Mouse (Mus musculus) kidney, postnatal 0 days (tissue): ENCODE results near the gene Chst11. TPM values are rescaled to one million over a fixed set of nuclear protein-coding genes. Genes with fewer than 3 reads are reported as not detected.

Experiments
- ATAC-seq: fragments of 200-750 bp; cut with Nextera tagmentation; replicated peaks from 2 replicates; pipeline ENCODE4 v1.8.0; 2017; ENCODE audit warnings: low read depth, moderate number of reproducible peaks, moderate TSS enrichment, moderate library complexity; ENCODE audit not compliant: low FRiP score
- DNase-seq: peaks from one replicate; pipeline ENCODE4 v3.0.0-alpha.2; 2016; ENCODE audit warnings: low spot score
- H3K27ac ChIP-seq: fragments of 300-500 bp; sonication (generic); 2 replicates; pipeline ENCODE4 v1.5.1; 2014; ENCODE audit warnings: mild to moderate bottlenecking
- H3K27me3 ChIP-seq: fragments of 300-500 bp; sonication (generic); 2 replicates; pipeline ENCODE4 v1.6.1; 2014; ENCODE audit warnings: low read length, mixed read lengths; ENCODE audit not compliant: insufficient read depth
- H3K36me3 ChIP-seq: fragments of 300-500 bp; sonication (generic); 2 replicates; pipeline ENCODE4 v1.6.1; 2014; ENCODE audit warnings: low read length, mixed read lengths; ENCODE audit not compliant: insufficient read depth
- H3K4me1 ChIP-seq: fragments of 300-500 bp; sonication (generic); replicated peaks from 2 replicates; pipeline ENCODE4 v1.6.1; 2014; ENCODE audit warnings: antibody characterized with exemption, low read length, mixed read lengths; ENCODE audit not compliant: insufficient read depth
- H3K4me2 ChIP-seq: fragments of 300-500 bp; sonication (generic); 2 replicates; pipeline ENCODE4 v1.6.1; 2014; ENCODE audit warnings: mild to moderate bottlenecking, low read length, moderate library complexity, mixed read lengths
- H3K4me3 ChIP-seq: fragments of 300-500 bp; sonication (generic); replicated peaks from 2 replicates; pipeline ENCODE4 v1.5.1; 2014; ENCODE audit warnings: low read depth, low read length
- H3K9ac ChIP-seq: fragments of 300-500 bp; sonication (generic); 2 replicates; pipeline ENCODE4 v1.6.1; 2014; ENCODE audit warnings: low read depth, low read length
- H3K9me3 ChIP-seq: fragments of 300-500 bp; sonication (generic); replicated peaks from 2 replicates; pipeline ENCODE4 v1.6.1; 2016; ENCODE audit warnings: low read length, inconsistent platforms, mixed read lengths
- CTCF ChIP-seq: IDR thresholded peaks from 2 replicates; pipeline ENCODE4 v1.5.1; 2016; ENCODE audit warnings: antibody characterized with exemption, low read depth, mild to moderate bottlenecking, moderate library complexity
- WGBS: fragments of 180-500 bp; shearing (Covaris S2); extraction: QIAGEN DNeasy Blood & Tissue Kit; methylation state at CpG from one replicate; pipeline ENCODE4 v1.1.7; 2014; 5-methylcytosine and 5-hydroxymethylcytosine counted together
- polyA plus RNA-seq: library from polyadenylated mRNA; unstranded; fragments of >200 nt; fragmentation: Nextera tagmentation; extraction: Ambion mirVana; gene quantifications from 2 replicates; pipeline ENCODE4 v1.2.1, GENCODE M21; 2015

The Chst11 gene
- polyA plus RNA-seq, 1 experiment from 2014 or later, result 2.9 TPM

DNA sequence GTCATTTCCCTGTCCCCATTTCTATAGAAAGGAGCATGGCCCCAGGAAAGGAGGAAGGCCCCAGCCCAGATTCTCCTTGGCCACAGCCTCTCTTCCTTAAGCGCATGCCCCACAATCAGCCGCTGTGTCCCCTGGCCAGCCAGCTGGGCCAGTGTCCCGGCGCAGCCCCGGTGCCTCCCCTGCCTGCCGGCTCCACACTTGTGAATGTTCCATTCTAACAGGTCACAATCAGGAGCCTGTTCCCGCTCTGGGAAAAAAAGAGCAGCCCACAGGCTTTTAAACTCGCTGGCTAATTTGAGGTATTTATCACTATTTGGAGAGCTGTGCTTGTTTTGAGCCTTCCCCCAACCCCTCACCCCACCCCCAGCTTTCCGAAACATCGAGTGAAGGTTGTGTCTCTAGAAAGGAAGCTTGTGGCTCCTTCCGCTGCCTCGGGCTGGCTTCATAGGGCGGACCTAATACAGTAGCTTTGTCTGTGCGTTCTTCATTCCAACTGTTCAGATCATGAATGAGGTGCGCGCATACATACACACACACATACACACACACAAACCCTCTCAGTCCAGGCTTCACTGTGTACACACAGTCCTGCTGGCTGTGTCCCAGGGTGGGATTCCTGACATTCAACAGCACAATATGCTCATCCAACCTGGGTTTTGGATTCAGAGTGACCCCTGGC is 155.1 kb downstream of the Chst11 start:
- no peak for TF ChIP-seq CTCF
- 54% methylated on average over 16 of the region's 16 CpGs for WGBS
- H3K27ac ChIP-seq, result no peak overlapping the region
- no peaks in the 10 kb centered on the region for H3K36me3 ChIP-seq
- DNase-seq, result no peak
- H3K27me3 ChIP-seq, result no peaks in the 10 kb centered on the region
- no peak for ATAC-seq
- no peaks in the 10 kb centered on the region for H3K9me3 ChIP-seq
- peaks cover 14% of the 10 kb centered on the region; the same call in 1 of the 2 replicates for H3K4me1 ChIP-seq
- no peak overlapping the region for H3K4me2 ChIP-seq
- H3K9ac ChIP-seq, result no peak overlapping the region
- H3K4me3 ChIP-seq, result no peak overlapping the region

DNA sequence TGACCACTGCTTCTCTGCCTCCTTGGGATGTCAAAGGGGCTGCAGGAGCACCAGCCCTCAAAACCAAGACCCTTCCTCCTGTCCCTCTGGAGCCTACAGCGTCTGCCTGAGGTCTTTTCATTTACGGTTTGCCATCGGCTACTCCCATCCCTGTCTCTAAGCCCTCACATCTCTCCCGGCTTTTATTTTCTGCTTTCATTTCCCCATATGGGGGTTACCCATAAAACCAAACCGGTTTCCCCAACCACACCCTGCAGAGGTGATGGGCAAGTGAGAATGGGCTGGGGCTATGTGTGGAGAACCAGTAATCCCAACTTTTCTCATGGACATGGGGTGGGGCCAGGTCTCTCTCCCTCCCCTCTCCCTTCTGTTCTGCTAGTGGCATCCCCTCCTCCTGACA is 156.1 kb downstream of the Chst11 start:
- H3K27me3 ChIP-seq, result no peaks in the 10 kb centered on the region
- no peaks in the 10 kb centered on the region for H3K36me3 ChIP-seq
- no peak overlapping the region for H3K4me3 ChIP-seq
- DNase-seq (no peak), ATAC-seq (no peak)
- TF ChIP-seq CTCF, result no peak
- peaks cover 18% of the 10 kb centered on the region; the same call in 1 of the 2 replicates for H3K4me1 ChIP-seq
- no peaks in the 10 kb centered on the region for H3K9me3 ChIP-seq
- H3K4me2 ChIP-seq, result no peak overlapping the region
- WGBS, result 89% methylated on average over 5 of the region's 5 CpGs
- H3K27ac ChIP-seq, result no peak overlapping the region
- no peak overlapping the region for H3K9ac ChIP-seq

DNA sequence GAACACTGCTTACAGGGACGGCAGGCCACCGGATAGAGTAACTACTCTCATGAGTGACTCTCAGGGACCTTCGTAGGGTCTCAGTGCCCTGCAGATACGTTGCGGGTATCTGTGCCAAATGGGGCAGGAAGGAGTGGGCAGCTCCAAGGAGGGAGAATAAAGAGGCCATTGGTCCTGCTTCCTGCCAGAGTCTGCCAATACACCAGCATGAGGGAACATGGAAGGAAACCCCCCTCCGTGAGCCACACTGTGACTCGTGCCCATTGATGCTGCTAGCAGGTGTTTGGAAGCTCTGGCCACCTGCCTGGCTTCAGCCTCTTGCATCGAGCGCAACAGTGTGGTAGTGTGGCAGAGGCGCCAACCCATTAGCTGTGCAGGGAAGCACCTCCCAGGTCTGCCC is 157.8 kb downstream of the Chst11 start:
- H3K27ac ChIP-seq, result no peak overlapping the region; the same call in 1 of the 2 replicates
- no peak overlapping the region for H3K4me2 ChIP-seq
- peaks cover 20% of the 10 kb centered on the region; the same call in 1 of the 2 replicates for H3K4me1 ChIP-seq
- no peaks in the 10 kb centered on the region for H3K9me3 ChIP-seq
- 77% methylated on average over 10 of the region's 10 CpGs for WGBS
- no peak overlapping the region for H3K4me3 ChIP-seq
- ATAC-seq (no peak), DNase-seq (no peak)
- H3K9ac ChIP-seq, result no peak overlapping the region
- H3K36me3 ChIP-seq, result no peaks in the 10 kb centered on the region
- no peaks in the 10 kb centered on the region for H3K27me3 ChIP-seq
- no peak for TF ChIP-seq CTCF

DNA sequence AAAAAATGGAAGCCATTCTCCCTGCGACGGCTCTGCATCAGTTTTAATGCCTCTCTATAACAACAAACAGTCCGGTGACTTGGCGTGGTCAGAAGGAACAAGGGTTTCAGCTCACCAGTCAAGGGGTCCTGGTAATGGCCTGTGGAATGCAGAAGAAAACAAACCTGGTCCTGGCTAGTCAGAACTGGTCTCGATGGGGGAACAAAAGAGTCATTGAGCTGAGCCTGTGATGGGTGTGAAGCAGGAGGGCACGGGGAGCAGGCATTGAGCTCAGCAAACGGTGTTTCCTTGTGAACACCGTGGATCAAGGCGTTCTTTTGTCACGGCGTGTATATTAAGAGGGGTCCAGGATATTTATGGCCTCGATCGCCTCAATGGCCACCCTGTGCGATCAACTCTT is 160.5 kb downstream of the Chst11 start:
- Histone ChIP-seq H3K27me3 (no peaks in the 10 kb centered on the region), H3K4me3 (no peak overlapping the region), H3K27ac (peak overlapping the region; percentile 85), H3K9me3 (no peaks in the 10 kb centered on the region), H3K9ac (no peak overlapping the region), H3K4me2 (no peak overlapping the region), H3K4me1 (peaks cover 12% of the 10 kb centered on the region; the same call in 1 of the 2 replicates), H3K36me3 (no peaks in the 10 kb centered on the region)
- DNase-seq, result peak; percentile 77
- TF ChIP-seq CTCF, result no peak
- 17% methylated on average over 14 of the region's 14 CpGs for WGBS
- peak; percentile 86 for ATAC-seq

DNA sequence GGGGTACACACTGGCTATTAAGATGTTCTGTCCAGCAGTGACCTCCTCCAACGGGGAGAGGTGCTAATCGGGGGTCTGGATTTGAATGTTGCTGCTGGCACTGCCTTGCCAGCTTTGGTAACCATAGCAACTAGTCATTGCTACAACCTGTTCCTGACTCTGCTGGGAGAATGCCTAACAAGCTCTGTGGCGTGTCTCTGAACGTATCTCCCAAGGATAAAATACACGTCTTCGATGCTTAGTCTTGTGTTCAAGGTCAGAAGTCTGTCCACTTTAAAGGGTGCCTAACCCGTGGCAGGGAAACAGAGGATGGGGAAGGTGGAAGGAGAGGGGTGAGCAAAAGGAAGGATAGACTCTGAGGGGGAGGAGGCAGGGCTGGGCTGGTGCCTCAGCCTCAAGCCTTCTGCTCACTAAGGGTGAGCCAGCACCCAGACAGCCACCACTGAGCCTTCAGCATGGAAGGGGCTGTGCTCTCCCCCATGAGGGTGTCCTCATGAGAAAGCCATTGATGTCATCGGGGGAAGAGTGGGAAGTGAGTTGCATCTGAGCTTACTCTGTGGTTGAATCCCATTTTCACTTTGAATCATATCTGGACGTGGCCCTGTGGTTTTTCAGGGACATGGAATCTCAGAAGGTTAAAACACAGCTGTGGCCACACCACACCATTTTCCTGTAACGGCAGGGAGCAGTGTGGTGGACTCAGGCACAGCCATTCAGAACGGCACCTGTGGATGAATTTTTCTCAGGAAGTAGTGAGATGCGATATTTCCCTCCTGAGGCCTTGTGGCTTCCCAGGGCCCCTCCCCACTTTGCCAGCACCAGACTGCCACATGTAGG is 164.3 kb downstream of the Chst11 start:
- no peak for TF ChIP-seq CTCF
- no peaks in the 10 kb centered on the region for H3K27me3 ChIP-seq
- peaks cover 31% of the 10 kb centered on the region for H3K4me1 ChIP-seq
- no peaks in the 10 kb centered on the region for H3K9me3 ChIP-seq
- ATAC-seq (no peak), DNase-seq (no peak)
- no peaks in the 10 kb centered on the region for H3K36me3 ChIP-seq
- H3K27ac ChIP-seq, result no peak overlapping the region
- no peak overlapping the region for H3K9ac ChIP-seq
- 70% methylated on average over 12 of the region's 12 CpGs for WGBS
- no peak overlapping the region for H3K4me3 ChIP-seq
- H3K4me2 ChIP-seq, result no peak overlapping the region

DNA sequence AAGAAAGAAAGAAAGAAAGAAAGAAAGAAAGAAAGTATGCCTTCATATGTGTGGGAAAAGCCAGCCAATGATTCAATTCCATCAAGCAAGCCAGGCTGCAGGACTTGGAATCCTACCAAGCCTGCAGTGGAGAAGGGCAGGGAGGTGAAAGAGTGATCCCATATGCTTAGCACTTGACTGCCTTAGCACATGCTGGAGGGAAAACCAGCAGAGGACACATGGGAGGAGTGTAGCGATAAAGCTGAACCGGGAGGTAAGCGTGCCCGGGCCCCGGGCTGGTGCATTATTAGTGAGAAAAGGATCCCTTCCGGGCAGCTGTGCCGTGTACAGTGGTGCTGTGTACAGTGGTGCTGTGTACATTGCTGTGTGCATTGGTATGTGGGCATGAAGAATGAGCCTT is 165.3 kb downstream of the Chst11 start:
- Histone ChIP-seq H3K9me3 (no peaks in the 10 kb centered on the region), H3K4me2 (no peak overlapping the region), H3K27me3 (no peaks in the 10 kb centered on the region), H3K36me3 (no peaks in the 10 kb centered on the region), H3K9ac (no peak overlapping the region), H3K4me3 (no peak overlapping the region), H3K4me1 (peaks cover 24% of the 10 kb centered on the region), H3K27ac (no peak overlapping the region)
- ATAC-seq (no peak), DNase-seq (peak; percentile 63)
- WGBS, result 49% methylated on average over 7 of the region's 7 CpGs
- TF ChIP-seq CTCF, result no peak
